Mouse (Mus musculus): ENCODE measurements around the gene Sptssb. TPM values are rescaled to one million over a fixed set of nuclear protein-coding genes. Genes with fewer than 3 reads are reported as not detected.

Gene Sptssb
- polyA plus RNA-seq, 2 experiments = 0.31 to 0.51 TPM

GRCm38 (mm10) chr3:69818466-69818865 lies 41.3 kb downstream of the Sptssb start:
- DNase-seq (ENCODE audit: low read depth in 3 of 3, low spot score in 3 of 3) = no peak
- 37% methylated on average over 5 of the region's 5 CpGs for WGBS (ENCODE audit: insufficient replicate concordance)
- Histone ChIP-seq H3K4me1 (replicated peaks; ENCODE audit: control insufficient read depth in 2 of 2, insufficient read depth in 2 of 2, low read length in 1 of 2) (no peaks in the 10 kb centered on the region), H3K4me3 (ENCODE audit: insufficient read depth in 1 of 2, low read depth in 2 of 2, low read length in 2 of 2) (no peak overlapping the region), H3K27ac (no peak overlapping the region), H3K36me3 (replicated peaks; ENCODE audit: control insufficient read depth, insufficient read depth, low read depth) (no peaks in the 10 kb centered on the region), H3K27me3 (ENCODE audit: control insufficient read depth, insufficient read depth, low read length) (no peaks in the 10 kb centered on the region), H3K9me3 (ENCODE audit: control insufficient read depth, low read length) (no peaks in the 10 kb centered on the region), H3K4me2 (ENCODE audit: low read depth) (no peak overlapping the region), H3K9ac (replicated peaks) (no peak overlapping the region)
- no peak for ATAC-seq (ENCODE audit: insufficient read depth)
- no peak for TF ChIP-seq CTCF (IDR thresholded peaks at IDR 0.05; ENCODE audit: low read depth)
- no peak for TF ChIP-seq EP300 (IDR thresholded peaks at IDR 0.05; ENCODE audit: low read depth)

GRCm38 (mm10) chr3:69816547-69816946 lies 43.2 kb downstream of the Sptssb start:
- Histone ChIP-seq H3K9ac (replicated peaks) (no peak overlapping the region), H3K36me3 (replicated peaks; ENCODE audit: control insufficient read depth, insufficient read depth, low read depth) (no peaks in the 10 kb centered on the region), H3K4me2 (ENCODE audit: low read depth) (no peak overlapping the region), H3K4me3 (ENCODE audit: insufficient read depth in 1 of 2, low read depth in 2 of 2, low read length in 2 of 2) (no peak overlapping the region), H3K27ac (no peak overlapping the region), H3K27me3 (ENCODE audit: control insufficient read depth, insufficient read depth, low read length) (no peaks in the 10 kb centered on the region), H3K4me1 (replicated peaks; ENCODE audit: control insufficient read depth in 2 of 2, insufficient read depth in 2 of 2, low read length in 1 of 2) (no peaks in the 10 kb centered on the region), H3K9me3 (ENCODE audit: control insufficient read depth, low read length) (no peaks in the 10 kb centered on the region)
- no peak for DNase-seq (ENCODE audit: low read depth in 3 of 3, low spot score in 3 of 3)
- no peak for ATAC-seq (ENCODE audit: insufficient read depth)
- TF ChIP-seq CTCF (IDR thresholded peaks at IDR 0.05; ENCODE audit: low read depth) (no peak), EP300 (IDR thresholded peaks at IDR 0.05; ENCODE audit: low read depth) (no peak)
- whole genome bisulfite sequencing (ENCODE audit: insufficient replicate concordance) = 50% methylated on average over 2 of the region's 2 CpGs

- no peak for DNase-seq (ENCODE audit: low read depth in 3 of 3, low spot score in 3 of 3)
- TF ChIP-seq CTCF (IDR thresholded peaks at IDR 0.05; ENCODE audit: low read depth) = no peak
- TF ChIP-seq EP300 (IDR thresholded peaks at IDR 0.05; ENCODE audit: low read depth) = no peak
- H3K36me3 ChIP-seq (replicated peaks; ENCODE audit: control insufficient read depth, insufficient read depth, low read depth) = no peaks in the 10 kb centered on the region
- no peak overlapping the region for H3K4me2 ChIP-seq (ENCODE audit: low read depth)
- ATAC-seq (ENCODE audit: insufficient read depth) = no peak
- H3K27me3 ChIP-seq (ENCODE audit: control insufficient read depth, insufficient read depth, low read length) = no peaks in the 10 kb centered on the region
- no peaks in the 10 kb centered on the region for H3K9me3 ChIP-seq (ENCODE audit: control insufficient read depth, low read length)
- no peak overlapping the region for H3K9ac ChIP-seq (replicated peaks)
- no peak overlapping the region for H3K27ac ChIP-seq
- WGBS (ENCODE audit: insufficient replicate concordance) = 61% methylated on average over 11 of the region's 11 CpGs
- no peaks in the 10 kb centered on the region for H3K4me1 ChIP-seq (replicated peaks; ENCODE audit: control insufficient read depth in 2 of 2, insufficient read depth in 2 of 2, low read length in 1 of 2)
- no peak overlapping the region for H3K4me3 ChIP-seq (ENCODE audit: insufficient read depth in 1 of 2, low read depth in 2 of 2, low read length in 2 of 2)
Measured at GRCm38 (mm10) chr3:69813005-69813695, 46.6 kb downstream of the Sptssb start.

GRCm38 (mm10) chr3:69812442-69812841 lies 47.3 kb downstream of the Sptssb start:
- Histone ChIP-seq H3K36me3 (replicated peaks; ENCODE audit: control insufficient read depth, insufficient read depth, low read depth) (no peaks in the 10 kb centered on the region), H3K9me3 (ENCODE audit: control insufficient read depth, low read length) (no peaks in the 10 kb centered on the region), H3K27ac (no peak overlapping the region), H3K4me2 (ENCODE audit: low read depth) (no peak overlapping the region), H3K4me3 (ENCODE audit: insufficient read depth in 1 of 2, low read depth in 2 of 2, low read length in 2 of 2) (no peak overlapping the region), H3K9ac (replicated peaks) (no peak overlapping the region), H3K4me1 (replicated peaks; ENCODE audit: control insufficient read depth in 2 of 2, insufficient read depth in 2 of 2, low read length in 1 of 2) (no peaks in the 10 kb centered on the region), H3K27me3 (ENCODE audit: control insufficient read depth, insufficient read depth, low read length) (no peaks in the 10 kb centered on the region)
- WGBS (ENCODE audit: insufficient replicate concordance) = 58% methylated on average over 2 of the region's 2 CpGs
- ATAC-seq (ENCODE audit: insufficient read depth) (no peak), DNase-seq (ENCODE audit: low read depth in 3 of 3, low spot score in 3 of 3) (no peak)
- TF ChIP-seq CTCF (IDR thresholded peaks at IDR 0.05; ENCODE audit: low read depth) (no peak), EP300 (IDR thresholded peaks at IDR 0.05; ENCODE audit: low read depth) (no peak)

GRCm38 (mm10) chr3:69808479-69808878 lies 51.3 kb downstream of the Sptssb start:
- WGBS (ENCODE audit: insufficient replicate concordance) = 61% methylated on average over 7 of the region's 7 CpGs
- H3K4me1 ChIP-seq (replicated peaks; ENCODE audit: control insufficient read depth in 2 of 2, insufficient read depth in 2 of 2, low read length in 1 of 2) = no peaks in the 10 kb centered on the region

More at GRCm38 (mm10) chr3:69808479-69808878, 51.3 kb downstream of the Sptssb start:
- Histone ChIP-seq H3K9ac (replicated peaks) (no peak overlapping the region), H3K9me3 (ENCODE audit: control insufficient read depth, low read length) (no peaks in the 10 kb centered on the region), H3K4me3 (ENCODE audit: insufficient read depth in 1 of 2, low read depth in 2 of 2, low read length in 2 of 2) (no peak overlapping the region), H3K27ac (no peak overlapping the region), H3K4me2 (ENCODE audit: low read depth) (no peak overlapping the region), H3K36me3 (replicated peaks; ENCODE audit: control insufficient read depth, insufficient read depth, low read depth) (no peaks in the 10 kb centered on the region), H3K27me3 (ENCODE audit: control insufficient read depth, insufficient read depth, low read length) (no peaks in the 10 kb centered on the region)
- ATAC-seq (ENCODE audit: insufficient read depth) (no peak), DNase-seq (ENCODE audit: low read depth in 3 of 3, low spot score in 3 of 3) (no peak)
- TF ChIP-seq CTCF (IDR thresholded peaks at IDR 0.05; ENCODE audit: low read depth) (no peak), EP300 (IDR thresholded peaks at IDR 0.05; ENCODE audit: low read depth) (no peak)

All from liver, embryonic 14.5 days (tissue).